Mouse (Mus musculus) MEL (cell line): ENCODE results near the gene C1qb. TPM values are rescaled to one million over a fixed set of nuclear protein-coding genes. Genes with fewer than 3 reads are reported as not detected.

Experiments
- DNase-seq: peaks from one replicate; pipeline ENCODE4 v3.0.0; 2011; ENCODE audit warnings: low read depth, low spot score
- H3K27ac ChIP-seq: 2 replicates; pipeline ENCODE4 v1.5.1; 2012; ENCODE audit warnings: low read depth, mild to moderate bottlenecking, control low read depth, low read length, moderate library complexity; ENCODE audit not compliant: control insufficient read depth
- H3K27me3 ChIP-seq, 2 experiments: fragments of 150-350 bp in 1 of 2; sonication (generic) in 1 of 2; 2 replicates each; pipeline ENCODE4 v1.6.1; 2012; ENCODE audit warnings: low read length in 2 of 2, mild to moderate bottlenecking in 2 of 2, improper control_type of control experiment in 1 of 2, moderate library complexity in 1 of 2; ENCODE audit not compliant: insufficient read depth in 2 of 2, control insufficient read depth in 1 of 2
- H3K36me3 ChIP-seq, 2 experiments: 2 replicates each; pipeline ENCODE4 v1.6.1; 2012 to 2014; ENCODE audit warnings: low read length in 2 of 2, improper control_type of control experiment in 1 of 2, inconsistent platforms in 1 of 2, mild to moderate bottlenecking in 1 of 2; ENCODE audit not compliant: insufficient read depth in 2 of 2, control insufficient read depth in 1 of 2
- H3K4me1 ChIP-seq, 2 experiments: fragments of 150-350 bp in 1 of 2; sonication (generic) in 1 of 2; 2 replicates each; pipeline ENCODE4 v1.6.1; 2012; ENCODE audit warnings: low read length in 2 of 2, improper control_type of control experiment in 1 of 2, mild to moderate bottlenecking in 1 of 2; ENCODE audit not compliant: insufficient read depth in 2 of 2, control insufficient read depth in 1 of 2
- H3K4me3 ChIP-seq, 2 experiments: fragments of 150-350 bp in 1 of 2; sonication (generic) in 1 of 2; 2 replicates each; pipeline ENCODE4 v1.5.1; 2012; ENCODE audit warnings: low read depth in 2 of 2, low read length in 2 of 2, mild to moderate bottlenecking in 2 of 2, moderate library complexity in 2 of 2, control low read depth in 1 of 2, improper control_type of control experiment in 1 of 2; ENCODE audit not compliant: control insufficient read depth in 1 of 2, insufficient read depth in 1 of 2
- H3K79me2 ChIP-seq: 2 replicates; pipeline ENCODE4 v1.6.1; 2012; ENCODE audit warnings: mild to moderate bottlenecking, low read length, moderate library complexity; ENCODE audit not compliant: control insufficient read depth, poor library complexity, insufficient read depth
- H3K9ac ChIP-seq: 2 replicates; pipeline ENCODE4 v1.6.1; 2012; ENCODE audit warnings: low read depth, mild to moderate bottlenecking, control low read depth, low read length, moderate library complexity; ENCODE audit not compliant: control insufficient read depth, poor library complexity, severe bottlenecking
- H3K9me3 ChIP-seq: fragments of 150-350 bp; sonication (generic); replicated peaks from 2 replicates; pipeline ENCODE4 v1.6.1; 2012; ENCODE audit warnings: mild to moderate bottlenecking, low read length, improper control_type of control experiment, moderate library complexity; ENCODE audit not compliant: insufficient read depth
- BHLHE40 ChIP-seq: IDR thresholded peaks from 2 replicates; pipeline ENCODE4 v1.6.1; 2012; ENCODE audit warnings: low read depth, mild to moderate bottlenecking, inconsistent platforms, low read length, improper control_type of control experiment, borderline replicate concordance
- CHD1 ChIP-seq: IDR thresholded peaks from 2 replicates; pipeline ENCODE4 v1.6.1; 2012; ENCODE audit warnings: low read depth, mild to moderate bottlenecking, inconsistent platforms, low read length, improper control_type of control experiment
- EP300 ChIP-seq, 2 experiments: IDR thresholded peaks; 2 replicates each; pipeline ENCODE4 v1.6.1; 2011; ENCODE audit warnings: improper control_type of control experiment in 2 of 2, low read length in 2 of 2, low read depth in 1 of 2, mild to moderate bottlenecking in 1 of 2
- GABPA ChIP-seq: IDR thresholded peaks from 2 replicates; pipeline ENCODE4 v1.6.1; 2012; ENCODE audit warnings: low read depth, mild to moderate bottlenecking, inconsistent platforms, low read length, improper control_type of control experiment, moderate library complexity
- GATA1 ChIP-seq: IDR thresholded peaks from 2 replicates; pipeline ENCODE4 v1.6.1; 2011; ENCODE audit warnings: low read depth, low read length, improper control_type of control experiment
- KAT2A ChIP-seq: conservative IDR thresholded peaks from 2 replicates; pipeline ENCODE4 v1.6.1; 2012; ENCODE audit warnings: low read depth, low read length, improper control_type of control experiment, inconsistent platforms
- MAZ ChIP-seq: IDR thresholded peaks from 2 replicates; pipeline ENCODE4 v1.6.1; 2012; ENCODE audit warnings: low read depth, mild to moderate bottlenecking, inconsistent platforms, low read length, improper control_type of control experiment
- MXI1 ChIP-seq: IDR thresholded peaks from 2 replicates; pipeline ENCODE4 v1.6.1; 2011; ENCODE audit warnings: mild to moderate bottlenecking, low read depth, low read length, improper control_type of control experiment
- NELFE ChIP-seq: IDR thresholded peaks from 2 replicates; pipeline ENCODE4 v1.6.1; 2011; ENCODE audit warnings: low read depth, low read length, improper control_type of control experiment
- NRF1 ChIP-seq: IDR thresholded peaks from 2 replicates; pipeline ENCODE4 v1.6.1; 2014; ENCODE audit warnings: low read depth, mild to moderate bottlenecking, inconsistent platforms, low read length, improper control_type of control experiment, moderate library complexity; ENCODE audit not compliant: poor library complexity, insufficient read depth, severe bottlenecking
- POLR2AphosphoS2 ChIP-seq: IDR thresholded peaks from 2 replicates; pipeline ENCODE4 v1.6.1; 2011; ENCODE audit warnings: low read length, improper control_type of control experiment
- SMC3 ChIP-seq: IDR thresholded peaks from 2 replicates; pipeline ENCODE4 v1.6.1; 2011; ENCODE audit warnings: low read depth, low read length, improper control_type of control experiment
- TBP ChIP-seq: IDR thresholded peaks from 2 replicates; pipeline ENCODE4 v1.8.0; 2011; ENCODE audit warnings: low read depth, low read length, improper control_type of control experiment
- TCF12 ChIP-seq: IDR thresholded peaks from 2 replicates; pipeline ENCODE4 v1.6.1; 2014; ENCODE audit warnings: low read depth, mild to moderate bottlenecking, inconsistent platforms, low read length, improper control_type of control experiment, moderate library complexity
- UBTF ChIP-seq: IDR thresholded peaks from 2 replicates; pipeline ENCODE4 v1.6.1; 2012; ENCODE audit warnings: low read depth, mild to moderate bottlenecking, inconsistent platforms, low read length, improper control_type of control experiment, moderate library complexity, borderline replicate concordance; ENCODE audit not compliant: insufficient read depth
- ZC3H11A ChIP-seq: IDR thresholded peaks from 2 replicates; pipeline ENCODE4 v1.6.1; 2012; ENCODE audit warnings: low read depth, mild to moderate bottlenecking, inconsistent platforms, low read length, improper control_type of control experiment
- ZKSCAN1 ChIP-seq: IDR thresholded peaks from 2 replicates; pipeline ENCODE4 v1.6.1; 2012; ENCODE audit warnings: low read depth, mild to moderate bottlenecking, inconsistent platforms, low read length, improper control_type of control experiment, moderate library complexity
- ZNF384 ChIP-seq: IDR thresholded peaks from 2 replicates; pipeline ENCODE4 v1.6.1; 2012; ENCODE audit warnings: low read depth, mild to moderate bottlenecking, inconsistent platforms, low read length, improper control_type of control experiment
- polyA plus RNA-seq, 2 experiments: library from polyadenylated mRNA; stranded (reverse) in 1 of 2; unstranded in 1 of 2; fragments of >175 nt in 1 of 2; fragments of >200 nt in 1 of 2; gene quantifications; 2 replicates each; pipeline versions ENCODE4 v1.2.1 to v1.2.4; 2012; ENCODE audit warnings: low replicate concordance in 2 of 2, low read depth in 1 of 2; ENCODE audit not compliant: insufficient read length in 2 of 2, insufficient read depth in 1 of 2, missing spikeins in 1 of 2
- total RNA-seq: library from RNA; depleted of rRNA; stranded (reverse); fragments of 300-350 nt; gene quantifications from 2 replicates; pipeline ENCODE4 v1.2.3, GENCODE M21; 2012

The C1qb gene
- total and polyA plus RNA-seq, 3 experiments, result not detected

GRCm38 (mm10) chr4:136911211-136911646 is 25.2 kb upstream of the C1qb start:
- no peak overlapping the region for H3K9ac ChIP-seq
- H3K4me3 ChIP-seq, result no peak overlapping the region
- H3K27me3 ChIP-seq, result no peaks in the 10 kb centered on the region
- no peaks in the 10 kb centered on the region for H3K79me2 ChIP-seq
- DNase-seq, result no peak
- H3K27ac ChIP-seq, result no peak overlapping the region
- no peaks in the 10 kb centered on the region for H3K36me3 ChIP-seq
- no peaks in the 10 kb centered on the region for H3K9me3 ChIP-seq
- H3K4me1 ChIP-seq, result no peaks in the 10 kb centered on the region
- TF ChIP-seq TBP (no peak), KAT2A (no peak), GABPA (no peak), MAZ (no peak), SMC3 (no peak)

DNA sequence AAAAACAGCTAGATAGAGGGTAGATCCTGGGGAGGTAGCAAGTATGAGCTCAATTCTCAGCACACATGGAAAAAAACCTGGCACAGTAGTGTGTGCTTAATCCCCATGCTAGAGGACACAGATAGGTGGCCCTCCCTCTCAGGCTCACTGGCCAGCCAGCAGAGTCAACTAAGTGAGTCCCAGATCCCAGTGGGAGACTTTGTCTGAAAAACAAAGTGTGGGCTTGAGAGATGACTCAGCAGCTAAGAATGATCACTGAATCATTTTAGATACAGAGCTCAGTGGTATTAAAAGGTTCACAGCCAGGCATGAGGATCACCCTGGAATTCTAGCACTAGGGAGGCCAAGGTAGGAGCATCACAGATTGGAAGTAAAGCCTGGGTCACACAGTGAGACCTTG is 21.8 kb upstream of the C1qb start:
- DNase-seq, result no peak
- Histone ChIP-seq H3K36me3 (no peaks in the 10 kb centered on the region), H3K4me1 (no peaks in the 10 kb centered on the region), H3K27me3 (no peaks in the 10 kb centered on the region), H3K9me3 (no peaks in the 10 kb centered on the region), H3K4me3 (no peak overlapping the region), H3K9ac (no peak overlapping the region), H3K27ac (no peak overlapping the region), H3K79me2 (no peaks in the 10 kb centered on the region)
- TF ChIP-seq EP300 (IDR thresholded peaks at IDR 0.05; ENCODE audit: low read depth in 1 of 2, low read length in 2 of 2) (no peak), UBTF (no peak), BHLHE40 (no peak), ZNF384 (no peak), GABPA (no peak), POLR2AphosphoS2 (no peak), NELFE (no peak), KAT2A (no peak), TCF12 (no peak), ZKSCAN1 (no peak), NRF1 (no peak), CHD1 (no peak), MXI1 (no peak), ZC3H11A (no peak), GATA1 (no peak)
